Mouse (Mus musculus) layer of hippocampus, postnatal 25 days (tissue): ENCODE measurements at regions not wholly inside any gene's neighbourhood (a gene's known extent, or its start where the extent isn't known, plus 50 kb on each side); places are given as distances from the start of the nearest gene placed in this dataset.

ENCODE experiments used
- DNase-seq, 2 experiments: peaks; one replicate each; pipeline ENCODE4 v3.0.0; 2022; ENCODE audit warnings: mixed read lengths in 2 of 2, low spot score in 1 of 2; ENCODE audit errors: extremely low spot score in 1 of 2

DNA sequence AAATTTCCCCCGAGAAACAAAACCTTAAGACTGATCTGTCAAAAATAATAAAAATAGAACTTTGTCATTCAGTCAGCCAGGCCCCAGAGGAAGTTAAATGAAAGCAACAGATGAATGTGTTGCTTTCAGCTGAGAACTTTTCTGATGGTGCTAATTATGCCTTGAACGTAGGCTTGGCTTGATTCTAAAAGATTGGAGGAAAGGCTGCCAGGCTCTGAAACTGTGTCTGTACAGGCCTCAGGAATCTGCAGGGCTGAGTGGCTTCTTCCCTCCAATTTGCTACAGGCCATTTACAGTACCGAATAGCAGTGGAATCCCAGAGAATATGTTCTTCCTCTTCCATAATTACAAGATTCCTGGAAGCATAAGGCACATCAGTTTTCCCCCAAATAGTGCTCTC lies 1103.2 kb upstream of the Crim1 start:
- peak in 1 of 2 experiments; percentile 3 for DNase-seq

GRCm38 (mm10) chr17:77099040-77099589 lies 1100.9 kb upstream of the Crim1 start:
- DNase-seq: no peak

DNA sequence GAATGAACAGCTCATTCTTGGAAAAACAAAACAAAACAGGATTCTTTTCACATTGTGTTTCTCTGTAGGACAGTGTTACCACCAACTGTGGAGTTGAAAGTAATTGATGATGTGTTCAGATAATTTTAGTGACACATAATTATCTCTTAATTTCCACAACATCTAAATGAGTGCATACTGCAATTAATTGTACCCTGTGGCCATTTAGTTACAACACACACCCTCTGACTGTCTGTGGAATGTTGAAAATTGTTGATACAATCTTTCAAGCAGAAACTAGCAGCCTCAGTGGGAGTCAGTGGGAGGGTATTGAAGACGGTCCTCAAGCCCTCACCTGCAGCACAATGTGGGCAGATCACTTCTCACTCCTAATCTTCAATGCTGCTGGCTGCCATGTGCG lies 1084.1 kb upstream of the Crim1 start:
- no peak for DNase-seq

DNA sequence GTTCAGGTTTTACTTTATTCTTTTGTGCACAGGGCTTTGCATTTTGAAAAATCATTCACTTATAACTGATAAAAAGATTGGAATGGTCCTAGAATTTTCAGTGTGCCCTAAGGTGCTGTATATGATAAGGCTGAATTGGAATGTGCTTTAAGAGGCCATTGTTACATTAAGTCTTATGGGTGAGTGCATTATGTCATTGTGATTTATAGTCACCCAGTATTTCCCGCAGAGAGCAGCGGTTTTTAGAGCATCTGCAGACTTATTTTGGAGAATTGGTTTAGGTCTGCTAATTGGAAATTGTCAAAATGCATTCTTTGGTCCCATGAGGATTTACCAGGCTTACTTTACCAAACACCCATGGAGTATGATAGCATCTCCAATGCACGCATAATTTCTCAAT lies 1083.1 kb upstream of the Crim1 start:
- no peak for DNase-seq

- DNase-seq: no peak
These were observed 1081.6 kb upstream of the Crim1 start for GRCm38 (mm10) chr17:77118481-77118880.

DNA sequence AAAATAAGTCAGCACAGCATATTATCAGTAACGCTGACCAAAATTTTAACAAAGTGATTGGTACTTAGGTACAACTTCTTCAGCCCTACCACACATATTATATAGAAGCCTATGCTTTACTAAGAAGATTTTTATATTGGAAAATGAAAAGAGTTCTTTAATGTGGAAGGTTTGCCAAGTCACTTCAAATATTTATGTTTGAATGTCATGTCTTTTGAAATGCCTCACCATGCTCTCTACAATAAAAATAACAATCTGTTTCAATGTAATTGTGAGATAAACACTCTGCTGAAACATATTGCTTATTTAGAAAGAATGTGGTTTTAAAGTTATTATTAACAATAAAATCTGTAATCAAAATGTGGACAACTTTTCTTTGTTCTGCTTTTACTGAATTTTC lies 1073.0 kb upstream of the Crim1 start:
- no peak for DNase-seq
